Mouse (Mus musculus): ENCODE measurements around the gene Gm20911.
"Not testable (repeated sequence)": the region's sequence is repeated elsewhere in the genome, so short reads cannot be mapped to it uniquely, and the experiment has no call there.

Gm20911 gene

DNA sequence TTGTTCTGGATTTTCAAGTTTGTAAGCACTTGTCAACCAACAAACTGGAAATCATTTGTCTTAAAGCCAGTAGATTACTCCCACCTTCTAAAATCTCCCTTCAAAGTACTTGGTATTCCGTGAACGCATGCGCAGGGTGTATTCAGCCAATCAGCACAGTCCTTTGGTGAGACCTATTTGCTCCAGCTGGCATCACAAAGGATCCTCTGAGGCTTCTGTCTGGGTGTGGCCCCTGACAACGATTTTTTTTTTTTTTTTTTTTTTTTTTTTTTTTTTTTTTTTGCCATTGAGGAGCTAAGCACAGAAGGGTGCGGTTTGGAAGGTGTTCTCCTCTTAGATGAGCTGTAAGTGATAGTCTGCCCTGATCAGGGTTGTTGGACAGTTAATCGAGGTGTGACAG, at the start of gene Gm20911:
Gene Gm20911 (plus strand): TSS at position 301 of the 400 bp plus-strand sequence.
- DNase-seq = not testable (repeated sequence)
